Mouse (Mus musculus): ENCODE results near the gene Mfap5.
"Not testable (repeated sequence)": the region's sequence is repeated elsewhere in the genome, so short reads cannot be mapped to it uniquely, and the experiment has no call there.

The Mfap5 gene

GRCm38 (mm10) chr6:122560427-122560826, 54.8 kb downstream of the Mfap5 start:
- DNase-seq (ENCODE audit: low spot score in 2 of 2) = peak; percentile 74 to 91

GRCm38 (mm10) chr6:122561005-122561404, 55.4 kb downstream of the Mfap5 start:
- peak in 1 of 2 experiments; percentile 64 for DNase-seq (ENCODE audit: low spot score in 2 of 2)

DNA sequence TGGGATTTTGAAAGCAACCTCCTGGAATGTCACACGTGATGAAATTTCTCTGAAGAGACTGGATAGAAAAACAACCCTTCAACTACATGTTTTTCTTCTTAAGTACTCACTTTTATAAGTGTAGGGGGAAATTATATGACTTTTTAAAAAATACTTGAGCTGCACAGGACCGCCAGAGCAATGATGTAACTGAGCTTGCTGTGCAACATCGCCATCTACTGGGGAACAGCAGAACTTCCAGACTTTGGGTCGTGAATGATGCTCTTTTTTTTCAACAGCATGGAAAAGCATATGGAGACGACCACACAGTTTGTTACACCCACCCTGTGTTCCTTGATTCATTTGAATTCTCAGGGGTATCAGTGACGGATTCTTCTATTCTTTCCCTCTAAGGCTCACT, 56.8 kb downstream of the Mfap5 start:
- peak; percentile 53 to 78 for DNase-seq (ENCODE audit: low spot score in 2 of 2)

- DNase-seq (ENCODE audit: low spot score in 2 of 2) = no peak
Measured at GRCm38 (mm10) chr6:122565070-122565784, 59.6 kb downstream of the Mfap5 start.

DNA sequence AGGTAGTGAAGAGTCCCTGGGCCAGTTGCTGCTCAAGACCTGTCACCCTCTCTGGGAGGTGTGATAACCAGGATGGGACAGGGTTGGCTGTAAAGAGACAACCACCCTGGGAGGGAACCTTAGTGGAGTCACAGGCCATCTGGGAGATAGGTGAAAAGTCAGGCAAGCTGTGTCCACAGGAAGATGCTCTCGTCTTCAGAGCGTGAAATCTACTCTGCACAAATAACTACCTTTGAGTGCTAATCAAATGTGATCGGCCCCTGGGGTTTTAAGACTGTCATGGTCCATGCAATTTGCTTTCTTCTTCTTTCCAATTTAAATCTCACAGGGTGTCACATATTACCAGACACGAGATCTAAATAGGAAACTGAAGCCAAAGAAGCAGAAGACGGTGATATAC, 63.5 kb downstream of the Mfap5 start:
- DNase-seq (ENCODE audit: low spot score in 2 of 2) = no peak

GRCm38 (mm10) chr6:122569762-122570161, 64.1 kb downstream of the Mfap5 start:
- DNase-seq (ENCODE audit: low spot score in 2 of 2) = no peak

DNA sequence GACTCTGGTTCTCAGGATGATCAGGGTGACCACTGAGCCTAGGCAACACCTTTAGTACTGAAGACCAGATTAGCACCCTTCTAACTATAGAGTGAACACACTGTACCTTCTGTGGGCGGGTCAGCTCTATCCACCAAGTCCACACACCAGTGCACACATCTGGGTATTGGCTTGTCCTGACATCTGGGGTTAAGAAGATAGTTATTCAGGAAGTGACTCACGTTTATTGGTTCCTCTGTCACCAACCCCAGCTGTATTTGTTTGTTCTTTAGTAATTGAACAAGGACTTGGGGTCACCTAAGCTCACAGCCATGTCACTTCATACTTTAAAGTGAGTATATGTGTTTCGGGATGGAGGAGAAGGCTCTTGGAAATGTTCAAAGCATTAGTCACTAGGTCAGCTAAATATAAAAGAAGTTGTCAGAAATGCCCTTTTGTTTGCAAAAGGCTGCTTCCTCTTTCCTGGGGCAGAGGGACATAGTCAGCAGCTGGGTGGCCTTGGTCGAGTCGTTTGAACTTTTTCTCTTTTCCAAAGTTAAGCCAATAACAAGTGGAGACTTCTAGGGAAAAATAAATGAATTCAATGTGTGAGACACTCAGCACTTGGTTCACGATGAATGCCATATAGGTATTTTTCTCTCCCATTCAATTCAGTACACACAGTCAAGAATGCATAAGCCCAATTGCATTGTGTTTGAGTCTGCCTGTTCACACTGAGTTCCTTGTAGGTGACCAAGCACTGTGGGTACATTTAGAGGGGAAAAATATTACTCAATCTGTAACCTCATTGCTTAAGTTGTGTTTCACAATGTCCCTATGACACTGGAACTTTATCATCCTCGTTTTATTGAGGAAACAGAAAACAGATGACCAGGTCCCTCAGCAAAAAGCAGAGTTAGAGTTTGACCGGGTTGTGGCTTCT, 65.3 kb downstream of the Mfap5 start:
- peak in 1 of 2 experiments; percentile 22 for DNase-seq (ENCODE audit: low spot score in 2 of 2)

DNA sequence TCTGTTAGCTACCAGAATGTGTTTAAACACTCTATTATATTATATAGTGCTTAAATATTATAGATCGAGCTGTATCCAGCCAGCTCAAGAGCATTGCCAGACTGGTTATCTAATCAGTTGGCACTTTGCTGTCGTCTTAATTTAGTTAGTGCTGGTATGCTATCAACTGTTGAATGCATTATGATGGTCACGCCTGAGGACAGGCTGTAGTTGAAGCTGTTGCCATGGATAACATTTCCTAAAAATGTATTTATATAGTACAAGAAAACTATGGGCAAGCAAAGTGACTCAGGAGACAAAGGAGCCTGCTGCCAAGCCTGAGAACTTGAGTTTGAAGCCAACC, 65.9 kb downstream of the Mfap5 start:
- no peak for DNase-seq (ENCODE audit: low spot score in 2 of 2)

GRCm38 (mm10) chr6:122575037-122575436, 69.4 kb downstream of the Mfap5 start:
- not testable (repeated sequence) for DNase-seq (ENCODE audit: low spot score in 2 of 2)

DNA sequence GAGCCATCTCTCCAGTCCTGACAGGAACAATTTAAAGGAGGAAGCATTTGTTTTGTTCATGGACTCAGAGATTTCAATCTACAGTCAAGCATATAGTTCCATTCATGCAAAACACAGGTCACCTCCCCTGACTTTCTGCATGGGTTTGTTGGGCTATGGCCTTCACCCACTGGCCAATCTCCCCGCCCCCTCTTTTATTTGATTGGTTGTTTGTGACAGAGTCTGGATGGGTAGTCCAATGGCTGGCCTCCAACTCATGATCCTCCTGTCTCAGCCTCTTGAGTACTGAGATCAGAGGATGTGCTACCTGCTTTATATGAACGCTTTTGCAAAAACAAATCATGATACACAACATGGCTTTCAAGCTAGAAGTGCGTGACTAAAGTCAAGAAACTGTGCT, 71.4 kb downstream of the Mfap5 start:
- DNase-seq (ENCODE audit: low spot score in 2 of 2) = no peak

Data from spleen, postnatal 4 days (tissue).